Mouse (Mus musculus) heart, adult 18-20 months (tissue): Measurements from ENCODE around the gene Smpd3. TPM values are rescaled to one million over a fixed set of nuclear protein-coding genes. Genes with fewer than 3 reads are reported as not detected.

Experiments
- DNase-seq, 2 experiments: peaks; one replicate each; pipeline ENCODE4 v3.0.0; 2021 to 2022; ENCODE audit warnings: mixed read lengths in 1 of 2
- long read RNA-seq, 2 experiments: library from polyadenylated mRNA; stranded (forward); transcript quantifications; one replicate each; pipeline ENCODE4 v2.0.0; 2021
- total RNA-seq, 2 experiments: library from RNA; stranded (reverse); gene quantifications; 2 replicates each; pipeline ENCODE4 v1.2.3; 2021

Gene Smpd3
- total RNA-seq = 1 to 10 TPM; 2.5 to 3.9 TPM
- long read RNA-seq, experiment 1, full-length matches to known transcripts = 2 of 2 reads
- long read RNA-seq, experiment 1, partial matches to known transcripts = 0 of 2 reads
- long read RNA-seq, experiment 1, other reads (novel, unspliced or antisense) = 0 of 2 reads
- long read RNA-seq, experiment 2 = 0 reads

DNA sequence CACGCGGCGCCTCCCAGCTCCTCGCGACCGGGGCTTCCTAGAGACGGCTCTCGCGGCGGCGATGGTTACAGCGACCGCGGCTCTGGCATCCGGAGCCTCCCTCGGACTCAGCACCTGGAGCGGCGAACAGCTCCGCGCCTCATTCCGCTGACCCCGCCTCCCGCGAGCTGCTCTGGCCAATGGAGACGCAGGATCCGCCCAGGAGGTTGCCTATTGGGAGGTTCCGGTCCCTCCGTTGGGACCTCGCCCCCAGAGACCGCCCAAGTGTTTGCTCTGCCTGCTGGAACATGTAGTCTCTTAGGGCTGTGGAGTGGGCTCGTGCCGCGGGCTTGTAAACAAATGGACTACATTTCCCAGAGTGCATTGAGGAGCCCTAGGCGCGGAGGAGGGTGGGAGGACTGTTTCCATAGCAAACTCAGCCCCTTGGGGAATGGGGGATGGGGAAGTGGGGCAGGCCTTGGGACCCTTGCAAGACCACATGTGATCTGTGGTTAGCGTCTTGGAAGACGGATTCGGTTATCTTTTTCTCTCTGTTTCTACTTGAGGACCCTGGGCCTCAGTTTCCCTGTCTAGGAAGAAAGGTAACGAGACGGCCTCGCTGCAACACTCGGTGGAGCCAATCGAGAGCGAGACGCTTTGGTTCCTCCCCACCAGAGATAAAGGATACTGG lies at the start of gene Smpd3:
TSS of gene Smpd3 (minus strand) at position 137 of the 670 bp plus-strand sequence.
- peak; percentile 98 to 100 for DNase-seq

DNA sequence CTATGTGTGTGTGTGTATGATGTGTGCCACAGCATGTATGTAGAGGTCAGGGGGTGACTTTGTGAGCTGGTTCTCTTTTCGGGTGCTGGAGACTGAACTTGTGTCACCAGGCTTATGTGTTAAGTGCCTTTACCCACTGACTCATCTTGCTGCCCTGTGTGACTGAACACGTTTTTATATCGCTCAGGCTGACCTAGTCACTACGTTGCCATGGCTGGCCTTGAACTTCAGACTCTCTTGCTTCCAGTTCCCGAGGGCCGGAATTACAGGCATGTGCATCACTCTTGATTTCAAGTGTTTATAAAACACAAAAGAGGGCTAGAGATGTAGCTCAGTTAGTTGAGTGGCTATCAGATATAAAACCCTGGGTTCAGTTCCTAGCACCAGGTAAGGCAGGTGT lies 43.2 kb upstream of the Smpd3 start:
- DNase-seq = no peak

DNA sequence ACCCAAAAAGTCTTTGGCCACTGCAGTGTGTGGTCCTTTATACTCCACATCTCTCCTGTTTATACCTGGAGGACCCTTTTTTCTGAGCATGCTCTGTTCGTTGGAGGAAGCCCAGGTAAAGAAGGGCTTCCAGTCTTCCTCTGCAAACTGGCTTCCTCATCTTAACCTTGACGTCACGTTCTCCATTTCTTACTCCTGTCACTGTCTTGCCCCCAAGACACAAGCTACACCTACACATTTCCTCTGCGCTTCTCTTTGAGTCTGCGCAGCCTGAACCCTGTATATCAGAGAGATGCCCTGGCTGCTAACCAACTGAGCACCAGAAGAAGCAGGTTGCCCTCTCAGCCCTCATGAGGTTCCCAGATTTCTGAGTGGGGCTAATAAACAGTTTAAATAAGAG lies 41.6 kb upstream of the Smpd3 start:
- DNase-seq = no peak

DNA sequence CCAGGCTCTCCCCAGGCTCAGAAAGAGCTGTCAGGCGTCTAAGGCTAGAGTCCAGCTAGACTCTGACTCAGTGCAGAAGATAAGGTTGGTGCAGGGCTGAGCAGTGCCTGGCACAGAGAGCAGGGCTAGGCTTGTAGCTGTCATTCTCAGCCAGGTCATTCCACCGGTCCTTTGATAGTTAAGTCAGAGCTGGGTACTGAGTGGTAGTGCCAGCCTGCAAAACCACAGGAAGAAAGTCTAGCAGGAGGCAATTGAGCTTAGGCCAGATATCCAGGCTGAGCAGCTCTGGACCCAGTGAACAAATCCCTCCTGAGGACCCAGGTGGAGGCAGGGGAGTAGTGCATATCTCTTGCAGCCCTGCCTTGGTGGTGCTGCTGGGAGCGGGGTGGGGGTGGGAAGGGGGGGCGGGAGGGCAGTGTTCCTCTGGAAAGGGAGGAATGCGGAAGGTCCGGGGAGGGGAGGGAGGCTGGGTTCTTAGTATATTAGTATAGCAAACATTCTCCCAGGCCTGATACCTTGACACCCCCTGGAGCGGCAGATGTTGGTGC lies 40.8 kb upstream of the Smpd3 start:
- peak; percentile 61 to 79 for DNase-seq

DNA sequence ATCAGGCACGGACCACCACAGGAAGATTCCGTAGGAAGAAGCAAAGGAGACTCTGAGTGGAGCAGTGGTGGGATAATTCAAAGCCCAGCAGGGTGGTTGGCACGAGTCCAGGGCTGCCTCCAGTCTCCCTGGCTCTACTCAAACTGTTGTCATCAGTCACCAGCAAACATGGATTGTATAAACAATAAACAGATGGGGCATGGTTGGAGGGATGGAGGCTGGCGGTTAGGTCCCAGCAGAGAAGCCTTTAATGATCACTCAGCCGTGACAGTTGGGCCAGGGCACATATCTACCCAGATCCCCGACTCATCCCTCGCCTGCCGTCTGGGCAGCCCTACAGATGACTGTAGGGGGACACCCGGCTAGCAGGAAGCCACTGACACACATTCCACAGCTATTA lies 39.1 kb upstream of the Smpd3 start:
- no peak for DNase-seq

DNA sequence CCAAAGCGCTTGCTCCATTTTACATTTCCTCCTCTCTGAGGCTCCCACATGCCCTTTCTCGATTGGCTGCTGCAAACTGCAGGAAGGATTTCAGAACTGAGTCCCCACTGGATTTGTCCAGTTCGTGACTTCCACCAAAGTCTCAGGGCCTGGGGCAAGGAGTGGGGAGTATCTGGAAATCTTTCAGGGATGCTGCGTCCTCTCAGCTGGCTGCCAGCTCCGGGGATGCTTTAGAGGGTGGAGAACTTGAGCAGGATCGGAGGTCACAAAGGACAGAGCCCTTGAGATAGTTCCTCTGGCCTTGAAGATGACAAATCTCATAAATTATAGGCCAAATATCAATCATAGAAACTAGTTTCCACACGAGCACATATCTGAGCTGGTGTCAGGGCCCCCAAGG lies 38.2 kb upstream of the Smpd3 start:
- DNase-seq = no peak

DNA sequence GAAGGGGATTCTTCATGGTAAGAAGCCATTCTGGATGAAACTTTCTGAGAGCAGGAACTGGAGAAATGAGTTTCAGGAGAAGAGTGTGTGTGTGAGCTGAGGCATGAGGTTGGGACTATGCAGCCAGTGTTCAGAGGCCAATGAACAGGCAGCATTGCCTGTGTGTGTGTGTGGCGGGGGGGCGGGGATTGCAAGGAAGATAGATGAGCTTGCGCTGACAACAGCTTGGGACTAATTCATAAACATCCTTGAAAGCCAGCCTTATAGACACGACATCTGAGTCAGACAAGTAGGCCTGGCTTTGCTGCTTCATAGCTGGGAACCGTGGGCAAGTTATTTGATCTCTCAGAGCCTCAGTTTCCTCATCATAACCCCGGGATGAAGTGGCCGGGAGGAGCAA lies 31.3 kb upstream of the Smpd3 start:
- DNase-seq = no peak

DNA sequence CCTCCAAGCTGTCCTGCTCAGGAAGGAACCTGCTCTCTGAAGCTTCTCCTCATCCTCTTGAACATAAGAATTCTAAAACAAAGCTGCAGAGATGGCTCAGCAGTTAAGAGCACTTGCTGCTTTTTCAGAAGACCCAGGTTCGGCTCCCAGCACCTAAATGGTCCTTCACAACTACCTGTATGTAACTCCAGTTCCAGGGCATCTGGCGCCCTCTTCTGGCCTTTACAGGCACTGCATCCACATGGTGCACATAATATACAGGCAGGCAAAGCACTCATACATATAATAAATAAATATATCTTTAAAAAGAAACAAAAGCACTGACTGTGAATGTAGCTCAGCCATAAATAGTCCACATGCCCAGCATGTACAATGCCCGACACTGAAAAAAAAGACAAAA lies 30.7 kb upstream of the Smpd3 start:
- DNase-seq = no peak

DNA sequence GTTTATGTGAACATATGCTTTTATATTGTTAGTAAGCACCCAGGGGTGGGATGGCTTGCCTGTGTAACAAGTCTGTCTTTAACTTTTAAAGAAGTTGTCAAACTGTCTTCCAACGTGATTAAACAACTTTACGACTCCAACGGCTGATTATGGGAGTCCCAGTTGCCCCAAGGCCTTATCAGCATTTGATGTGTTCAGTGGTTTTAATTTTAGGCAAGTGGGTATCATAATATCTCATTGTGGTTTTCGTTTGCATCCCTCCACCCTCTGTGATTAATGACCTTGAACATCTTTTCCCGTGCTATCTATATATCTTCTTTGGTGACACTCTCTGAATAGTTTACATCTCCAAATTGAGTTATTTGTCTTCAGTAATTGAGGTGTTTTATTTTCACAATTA lies 27.0 kb upstream of the Smpd3 start:
- DNase-seq = no peak

DNA sequence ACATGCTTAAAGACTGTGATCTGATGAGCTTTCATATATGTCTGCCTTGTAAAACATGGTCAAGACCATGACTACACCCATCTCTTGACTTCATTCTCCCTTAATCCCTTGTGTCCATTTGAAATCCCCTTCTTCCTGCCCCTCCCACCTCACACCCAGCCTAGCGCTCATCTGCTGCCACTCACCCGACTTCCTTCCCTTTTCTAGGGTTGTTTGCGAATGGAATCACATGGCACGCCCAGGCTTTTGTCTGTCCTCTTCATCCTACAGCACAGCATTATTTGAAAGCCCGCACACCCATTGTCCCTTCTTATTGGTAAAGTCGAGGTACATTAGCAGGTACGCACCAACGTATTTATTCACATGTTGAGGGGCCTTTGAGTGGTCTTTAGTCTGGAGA lies 26.5 kb upstream of the Smpd3 start:
- peak in 1 of 2 experiments; percentile 41 for DNase-seq

DNA sequence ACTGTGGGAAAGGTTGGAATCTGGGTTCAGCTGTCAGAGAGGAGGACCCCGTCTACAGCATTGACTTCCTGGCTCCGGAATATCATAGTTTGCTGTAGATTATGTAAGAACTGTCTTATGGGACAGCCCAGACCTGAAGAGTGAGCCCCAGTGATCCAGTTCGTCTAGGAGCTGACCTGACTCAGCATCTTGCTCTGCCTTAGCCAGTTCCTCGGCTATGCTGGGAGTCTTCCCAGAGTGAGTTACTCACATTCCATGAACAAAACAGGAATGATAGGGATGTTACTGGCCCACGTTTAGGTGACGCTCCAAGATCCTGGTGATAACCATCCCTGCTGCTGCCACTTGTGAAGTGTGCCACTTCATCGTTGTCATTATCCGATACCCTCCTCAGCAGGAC lies 25.5 kb upstream of the Smpd3 start:
- no peak for DNase-seq

DNA sequence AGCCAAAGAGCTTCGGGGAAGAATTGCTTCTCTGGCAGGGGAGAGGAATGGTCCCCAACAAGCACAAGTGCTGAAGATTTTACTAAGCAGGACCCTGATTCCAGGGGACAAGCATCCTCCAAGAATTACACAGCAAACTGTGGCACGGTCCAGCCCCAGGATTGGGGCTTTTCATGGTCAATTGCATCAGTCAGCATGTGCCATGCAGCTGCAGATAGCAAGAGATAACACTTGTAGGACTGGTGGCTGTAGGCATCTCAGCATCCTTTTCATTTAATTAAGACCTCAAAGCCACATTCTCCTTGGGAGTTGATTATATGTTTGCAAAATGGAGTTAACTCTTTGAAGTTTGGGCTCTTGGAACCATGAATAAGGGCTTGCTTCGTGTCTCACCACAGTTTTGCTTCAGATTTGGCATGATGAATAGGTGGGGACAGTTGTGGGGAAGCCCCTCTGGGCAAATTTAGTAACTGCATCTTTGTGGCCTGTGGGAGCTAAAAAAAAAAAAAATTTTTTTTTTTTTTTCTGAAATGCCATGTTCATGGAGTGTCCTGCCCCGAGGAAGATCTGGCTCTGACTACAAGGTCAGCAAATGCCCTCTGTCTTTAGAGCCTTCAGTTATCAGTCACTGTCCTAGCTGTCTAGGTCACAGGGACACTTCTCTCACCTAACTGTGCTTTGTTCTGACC lies 22.0 kb upstream of the Smpd3 start:
- DNase-seq = no peak

DNA sequence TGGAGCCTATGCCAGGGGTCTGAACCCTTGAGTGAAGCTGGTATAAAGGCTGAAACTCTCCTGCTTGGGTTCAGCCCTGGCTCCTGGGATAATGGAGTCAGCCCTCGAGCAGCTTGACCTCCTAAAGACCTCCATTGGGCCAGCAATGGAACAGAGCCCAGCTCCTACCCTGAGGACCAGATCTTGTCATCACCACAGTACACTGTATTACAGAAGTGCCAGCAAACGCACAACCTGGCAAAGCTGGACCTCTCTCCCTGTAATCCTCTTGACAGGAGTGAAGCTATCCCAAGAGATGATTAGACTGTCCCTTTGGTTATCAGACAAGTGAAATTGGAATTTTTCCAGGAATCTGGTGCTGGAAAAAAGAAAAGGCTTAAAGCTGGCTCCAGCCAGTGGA lies 13.3 kb upstream of the Smpd3 start:
- peak; percentile 27 to 56 for DNase-seq

DNA sequence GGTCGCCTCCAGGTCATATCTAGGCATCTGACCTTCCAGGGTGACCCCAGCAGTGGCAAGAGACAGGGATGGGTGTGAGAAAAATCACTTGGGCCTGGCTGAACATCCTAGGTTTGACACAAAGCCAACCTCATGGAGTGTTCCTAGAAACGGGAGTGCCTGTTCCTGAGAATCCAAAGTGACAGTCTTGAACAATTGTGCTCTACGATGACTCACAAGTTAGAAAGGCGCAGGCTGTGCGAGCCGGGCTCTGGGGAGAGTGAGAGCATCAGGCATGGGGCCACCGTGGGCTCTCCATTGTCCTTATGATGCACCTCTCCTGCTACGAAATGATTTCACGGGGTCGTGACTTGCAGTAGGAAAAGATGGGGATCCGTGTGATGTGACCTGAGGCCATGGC lies 11.6 kb upstream of the Smpd3 start:
- peak in 1 of 2 experiments; percentile 22 for DNase-seq

DNA sequence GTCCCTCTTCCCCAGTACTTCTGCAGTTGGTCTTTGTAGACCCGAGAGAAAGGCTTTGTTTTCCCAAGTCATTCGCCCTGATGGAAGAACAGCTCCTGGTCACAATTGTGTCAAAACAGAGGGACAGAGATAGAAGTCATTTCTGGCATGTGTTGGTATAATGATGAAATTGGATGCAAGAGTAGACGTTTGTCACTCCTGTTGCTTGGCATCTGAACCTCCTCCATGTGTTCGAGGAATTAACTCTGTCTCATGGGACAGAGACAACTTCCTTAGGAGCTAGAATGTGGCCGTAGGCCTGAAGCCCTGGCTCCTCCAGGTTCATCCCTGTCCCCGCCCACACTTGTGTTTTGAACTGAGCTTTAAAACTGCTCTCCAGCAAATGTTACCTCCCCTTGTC lies 8.3 kb upstream of the Smpd3 start:
- DNase-seq = peak in 1 of 2 experiments; percentile 10

DNA sequence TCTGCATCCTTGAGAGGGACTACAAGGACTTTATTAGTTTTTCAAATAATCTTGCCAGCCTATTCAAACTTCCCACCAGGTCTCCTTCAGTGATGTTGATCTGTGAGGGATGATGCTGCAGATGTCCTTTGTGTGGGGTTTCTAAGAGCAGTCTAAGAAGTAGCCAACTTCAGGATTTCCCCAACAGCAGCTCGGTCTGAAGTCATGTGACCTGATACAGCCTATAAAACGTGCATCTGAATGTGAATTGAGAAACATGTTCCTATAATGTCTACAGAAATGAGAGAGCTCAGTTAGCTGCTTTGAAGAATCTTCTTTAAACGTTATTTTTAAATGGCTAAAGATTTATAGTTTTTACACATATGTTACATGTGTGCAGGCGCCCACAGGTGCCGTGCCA lies 5.7 kb upstream of the Smpd3 start:
- DNase-seq = no peak

DNA sequence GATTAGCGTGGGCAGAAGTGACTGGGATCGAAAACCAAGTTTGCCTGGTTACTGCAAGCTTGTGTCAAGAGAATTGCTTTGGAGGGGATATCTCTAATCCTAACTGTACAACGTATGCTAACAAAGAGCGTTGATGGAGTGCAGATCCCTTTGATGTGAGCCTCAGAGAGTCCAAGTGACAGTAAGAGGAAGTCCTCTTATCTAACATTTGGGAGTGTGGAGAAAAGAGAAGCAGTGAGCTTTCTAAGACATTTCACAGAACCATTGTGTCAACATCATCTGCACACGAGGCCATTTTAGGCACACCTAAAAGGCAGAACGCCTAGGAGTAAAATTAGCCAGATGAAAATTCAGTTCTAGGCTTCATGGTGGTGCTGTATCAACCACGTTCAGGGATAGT lies 5.0 kb upstream of the Smpd3 start:
- no peak for DNase-seq

DNA sequence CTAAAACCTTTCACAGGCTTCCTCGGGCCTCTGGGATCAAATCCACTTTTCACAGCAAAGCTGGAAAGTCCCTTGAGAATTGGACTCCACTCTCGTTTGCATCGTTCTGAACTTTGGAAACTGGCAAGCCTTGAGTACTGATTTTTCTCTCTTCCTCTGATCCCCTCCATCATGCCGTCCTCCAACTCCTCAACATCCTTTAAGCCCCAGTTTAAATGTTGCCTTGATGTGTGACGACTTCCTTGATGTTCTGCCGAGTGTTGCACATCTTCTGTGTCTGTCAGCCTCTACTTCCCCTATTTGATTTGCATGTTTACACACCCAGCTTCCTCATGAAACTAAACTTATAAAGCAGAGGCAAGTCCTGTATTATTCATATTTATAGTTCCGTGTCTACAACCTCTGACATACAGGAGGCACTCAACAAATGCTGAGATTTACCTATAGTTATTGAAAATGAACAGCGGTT lies 987 bp upstream of the Smpd3 start:
- peak; percentile 31 to 52 for DNase-seq

DNA sequence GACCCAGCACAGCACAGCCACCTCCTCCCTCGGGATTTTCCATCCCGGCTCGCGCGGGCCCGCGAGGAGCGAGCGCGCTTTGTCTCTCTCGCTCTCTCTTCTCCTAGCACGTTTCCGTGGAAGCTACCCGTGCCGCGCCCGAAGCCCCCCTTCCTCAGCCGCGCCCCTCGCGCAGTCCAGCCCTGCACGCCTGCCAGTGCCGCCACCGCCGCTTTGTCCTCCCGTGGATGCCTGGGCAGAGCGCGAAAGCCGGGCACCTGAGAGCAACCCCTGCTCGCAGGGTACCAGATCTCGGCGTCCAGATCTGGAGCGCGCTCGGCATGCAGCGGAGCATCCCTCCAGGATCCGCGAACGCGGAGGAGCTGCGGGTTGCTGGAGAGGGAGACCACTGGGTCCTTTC lies 1.2 kb downstream of the Smpd3 start:
- DNase-seq = no peak

DNA sequence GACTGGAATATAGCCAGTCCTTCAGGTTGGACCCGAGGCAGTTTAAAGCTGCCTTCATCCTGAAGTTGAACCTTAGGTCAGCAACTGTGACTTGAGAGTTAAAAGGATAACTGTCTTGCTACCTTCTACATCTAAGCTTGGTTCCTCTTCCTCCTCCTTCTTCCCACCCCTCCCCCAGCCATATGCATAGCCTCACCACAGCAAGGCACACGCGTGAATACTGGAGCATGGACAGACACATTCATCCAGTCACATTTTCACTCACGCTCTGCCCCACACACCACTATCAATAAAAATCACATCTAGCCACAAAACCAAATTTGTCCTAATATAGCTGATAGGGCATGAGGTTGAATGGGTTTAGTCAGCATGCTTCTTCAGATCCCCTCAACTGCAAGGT lies 1.8 kb downstream of the Smpd3 start:
- DNase-seq = no peak

DNA sequence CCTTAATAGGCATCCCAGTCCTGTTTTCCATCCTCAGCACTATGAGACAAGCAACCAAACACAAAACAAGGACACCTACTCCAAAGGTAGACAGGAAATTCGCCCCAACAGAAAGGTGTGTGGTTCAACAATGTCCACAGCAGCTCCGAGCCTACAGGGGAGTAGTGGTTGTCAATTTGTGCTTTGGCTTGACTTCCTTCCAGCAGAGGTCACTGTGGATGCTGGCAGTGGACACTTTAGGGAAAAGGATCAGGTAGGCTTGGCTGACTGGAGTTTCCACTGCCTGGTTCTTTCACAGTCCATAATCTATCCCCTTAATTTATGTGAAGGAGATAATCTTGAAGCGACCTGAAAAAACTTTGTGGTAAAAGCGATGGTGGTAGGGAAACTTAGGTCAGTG lies 2.6 kb downstream of the Smpd3 start:
- DNase-seq = peak; percentile 37 to 44

DNA sequence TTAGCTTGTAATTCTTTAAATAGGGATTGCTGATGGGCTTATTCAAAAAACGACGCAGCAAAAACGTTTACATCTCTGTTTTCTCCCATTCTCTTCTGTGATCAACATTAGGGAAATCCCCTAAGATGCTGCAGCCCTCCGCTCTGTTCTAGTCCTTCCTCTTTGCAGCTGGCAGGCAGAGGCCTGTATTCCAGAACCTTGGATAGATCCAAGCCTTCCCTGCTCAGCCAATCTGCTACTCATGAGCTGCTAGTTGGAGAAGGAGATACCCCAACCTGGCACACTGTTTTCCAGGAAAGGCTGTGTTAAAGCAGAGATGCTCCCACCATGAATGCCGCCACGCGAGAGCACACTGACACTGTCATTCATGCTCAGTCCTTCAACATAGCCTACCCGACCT lies 4.4 kb downstream of the Smpd3 start:
- no peak for DNase-seq

DNA sequence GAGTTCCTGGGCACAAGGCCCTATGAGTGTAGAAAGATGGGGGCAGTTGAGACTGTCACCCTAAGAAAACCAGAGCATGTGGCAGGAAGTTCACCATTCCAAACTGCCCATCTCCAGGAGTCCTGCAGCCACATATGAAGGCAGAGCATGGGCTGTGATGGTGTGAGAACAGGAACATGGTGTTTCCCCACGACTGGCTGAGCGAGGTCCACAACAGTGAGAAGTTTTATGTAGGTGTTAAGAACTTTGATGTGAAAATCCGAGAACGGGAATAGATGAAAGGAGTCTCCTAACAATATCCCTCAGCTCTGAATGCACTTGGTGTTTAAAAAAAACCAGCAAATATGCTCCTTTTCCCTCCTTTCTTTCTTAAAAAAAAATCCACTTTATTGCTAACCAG lies 5.3 kb downstream of the Smpd3 start:
- DNase-seq = no peak

DNA sequence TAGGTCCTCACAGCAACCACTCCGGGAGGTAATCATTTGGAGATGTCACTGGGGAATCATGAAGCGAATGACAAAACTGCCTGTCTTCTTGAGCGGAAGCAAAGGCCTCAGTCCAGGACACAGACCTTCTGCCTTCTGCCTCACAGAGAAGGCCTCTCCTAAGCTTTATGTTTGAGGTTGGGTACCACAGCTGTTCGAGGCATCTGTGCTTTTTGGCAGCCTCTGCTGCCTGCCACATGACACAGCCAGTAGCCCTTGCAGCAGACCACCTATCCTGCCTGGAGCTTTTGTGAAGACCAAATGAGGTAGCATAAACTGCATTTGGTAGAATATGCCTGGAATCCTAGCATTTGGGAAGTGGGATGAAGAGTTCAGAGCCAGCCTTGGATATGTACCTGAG lies 11.2 kb downstream of the Smpd3 start:
- no peak for DNase-seq
